Mouse (Mus musculus): ENCODE data around the gene Soat1.
"Not testable (repeated sequence)": the region's sequence is repeated elsewhere in the genome, so short reads cannot be mapped to it uniquely, and the experiment has no call there.

Soat1 gene

DNA sequence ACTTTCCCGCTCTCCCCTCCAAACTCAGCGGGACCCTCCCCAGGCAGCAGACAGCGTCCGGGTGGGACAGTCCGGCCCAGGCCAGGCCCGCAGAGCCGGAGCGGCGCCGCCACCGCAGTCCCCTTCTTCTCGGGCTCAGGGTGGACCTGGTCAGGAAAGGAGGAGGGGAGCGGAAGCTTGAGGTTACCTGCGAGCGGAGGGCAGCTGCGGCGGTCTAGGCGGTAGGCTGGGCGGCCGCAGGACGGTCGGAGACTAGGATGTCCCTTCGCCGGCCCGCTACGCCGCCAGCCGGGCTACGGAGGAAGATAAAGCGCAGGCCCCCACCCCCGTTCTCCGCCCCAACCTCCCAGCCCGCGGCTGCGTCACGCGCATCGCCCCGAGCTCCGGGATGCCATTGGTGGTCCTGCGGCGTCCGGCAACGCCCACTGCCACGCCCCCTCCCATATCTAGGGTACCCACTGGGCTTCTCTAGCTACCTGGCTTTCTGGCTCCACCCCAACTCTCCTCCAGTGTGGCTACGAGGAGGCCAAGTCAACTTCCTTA, at the start of gene Soat1:
TSS of gene Soat1 (minus strand) at position 371 of the 543 bp plus-strand sequence.
- DNase-seq (ENCODE audit: extremely low read depth, low read depth) = peak; percentile 94

DNA sequence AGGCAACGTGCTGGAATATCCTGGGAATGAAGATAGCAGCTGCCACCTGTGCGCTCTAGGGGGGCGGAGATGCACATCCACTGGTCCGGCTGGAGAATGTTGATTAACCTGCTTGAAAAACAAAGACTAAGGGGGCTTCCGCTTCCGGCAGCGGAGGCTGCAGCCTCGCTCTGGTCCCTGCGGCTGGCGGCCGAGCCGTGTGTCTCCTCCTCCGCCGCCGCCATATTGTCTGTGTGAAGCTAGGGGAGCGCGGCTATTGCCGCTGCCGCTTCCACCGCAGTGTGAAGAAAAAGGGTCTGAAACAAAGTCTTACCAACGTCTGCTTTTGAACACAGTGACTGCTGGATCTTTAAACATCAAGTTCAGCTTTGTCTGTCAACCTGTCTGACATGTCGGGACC, 49.7 kb upstream of the Soat1 start, which contains the start of gene Gm10031:
TSS of gene Gm10031 (plus strand) at position 171 of the 400 bp plus-strand sequence.
- DNase-seq (ENCODE audit: extremely low read depth, low read depth) = not testable (repeated sequence)

DNA sequence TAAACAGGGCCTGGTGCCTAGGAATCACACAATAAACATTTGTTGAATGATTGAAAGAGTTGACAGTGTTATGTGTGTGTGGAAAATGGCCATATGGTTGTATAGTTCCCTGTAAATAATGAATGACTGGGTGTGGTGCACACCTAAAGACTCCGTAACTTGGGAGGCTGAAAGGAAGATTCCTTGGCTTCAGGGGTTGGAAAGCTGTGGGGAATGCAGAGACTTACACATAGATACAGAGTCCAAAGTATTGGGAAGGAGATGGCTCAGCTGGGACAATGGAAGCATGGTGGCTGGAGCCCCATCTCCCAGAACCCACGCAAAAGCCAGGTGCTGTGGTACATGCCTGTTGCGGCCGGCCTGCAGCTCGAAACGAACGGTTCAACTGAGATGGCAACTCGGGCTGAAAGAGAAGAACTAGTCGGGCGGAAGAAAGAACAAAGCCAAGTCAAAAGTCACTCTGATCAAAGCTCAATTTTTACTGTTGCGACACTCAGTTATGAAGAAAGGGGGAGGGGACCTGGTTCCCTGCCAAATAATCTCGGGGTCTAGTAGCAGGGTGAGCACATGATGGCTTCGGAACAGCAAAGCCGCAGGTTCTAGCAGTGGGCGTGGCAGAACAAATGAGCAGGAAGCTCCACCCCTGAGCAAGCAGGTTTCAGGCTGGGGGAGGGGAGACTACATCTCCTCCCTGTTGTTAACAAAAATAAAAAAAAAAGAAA, 47.8 kb upstream of the Soat1 start:
- peak; percentile 16 for DNase-seq (ENCODE audit: extremely low read depth, low read depth)

DNA sequence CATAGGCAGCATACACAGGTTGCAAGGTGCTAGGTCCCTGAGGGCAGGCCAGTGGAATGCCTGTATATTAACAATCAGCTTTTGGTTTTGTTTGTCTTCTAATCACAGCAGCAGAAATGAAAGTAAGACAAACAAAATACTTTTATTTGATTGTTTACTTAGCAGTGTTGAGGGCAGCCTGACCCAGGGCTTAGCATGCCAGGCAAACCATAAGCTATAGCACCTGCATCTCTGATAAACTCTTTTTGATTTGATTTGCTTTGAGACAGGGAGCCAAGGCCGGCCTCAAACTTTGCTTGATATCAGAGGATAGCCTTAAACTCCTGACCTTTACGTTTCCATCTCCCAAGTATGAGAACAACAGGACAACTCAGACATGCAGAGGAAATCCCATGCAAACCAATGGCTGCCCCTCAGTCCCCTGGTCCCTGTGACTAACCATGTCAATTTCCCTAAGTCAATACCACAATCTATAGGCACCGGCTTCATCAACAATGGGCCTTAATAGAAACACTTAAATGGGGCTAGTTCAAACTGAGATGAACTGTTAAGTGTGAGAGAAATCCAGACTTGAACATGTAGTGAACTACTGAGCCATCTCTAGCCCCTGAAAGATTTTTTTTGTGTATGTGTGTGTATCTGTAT, 46.1 kb upstream of the Soat1 start:
- no peak for DNase-seq (ENCODE audit: extremely low read depth, low read depth)

DNA sequence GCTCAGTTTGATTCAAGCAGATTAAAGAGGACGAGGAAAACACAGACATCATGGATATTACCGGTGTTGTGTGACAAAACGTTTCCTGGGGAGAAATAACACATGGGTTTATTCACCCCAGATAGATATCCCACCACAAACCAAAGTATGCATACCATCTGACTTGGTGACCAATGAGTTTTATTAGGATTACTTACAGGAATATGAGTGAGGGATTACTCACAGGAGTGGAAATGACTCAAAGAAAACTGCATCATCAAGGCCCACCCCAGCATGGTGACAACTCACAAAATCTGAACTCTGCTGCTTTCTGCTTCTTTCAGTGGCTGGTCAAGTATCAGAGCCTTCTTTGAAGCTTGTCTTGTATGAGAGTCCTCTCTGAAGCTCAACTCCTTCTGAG, 33.6 kb upstream of the Soat1 start:
- no peak for DNase-seq (ENCODE audit: extremely low read depth, low read depth)

DNA sequence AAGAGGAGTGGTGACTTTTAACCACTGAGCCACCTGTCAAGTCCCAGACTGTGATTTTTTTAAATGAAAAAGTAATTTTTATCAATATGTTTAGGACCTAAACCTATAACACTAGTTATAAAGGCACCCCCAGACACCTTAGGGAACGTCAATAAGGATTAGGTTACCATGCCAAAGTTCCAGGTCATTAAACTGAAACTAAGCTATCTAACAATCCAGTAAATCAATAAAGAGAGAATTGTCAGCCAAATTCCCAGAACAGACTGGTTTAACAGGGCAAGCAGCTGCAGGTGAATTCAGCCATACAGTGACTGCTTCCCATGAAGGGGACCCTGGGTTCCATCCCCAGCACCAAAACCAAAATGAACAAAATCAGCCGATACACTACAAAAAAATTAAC, 31.8 kb upstream of the Soat1 start:
- no peak for DNase-seq (ENCODE audit: extremely low read depth, low read depth)

DNA sequence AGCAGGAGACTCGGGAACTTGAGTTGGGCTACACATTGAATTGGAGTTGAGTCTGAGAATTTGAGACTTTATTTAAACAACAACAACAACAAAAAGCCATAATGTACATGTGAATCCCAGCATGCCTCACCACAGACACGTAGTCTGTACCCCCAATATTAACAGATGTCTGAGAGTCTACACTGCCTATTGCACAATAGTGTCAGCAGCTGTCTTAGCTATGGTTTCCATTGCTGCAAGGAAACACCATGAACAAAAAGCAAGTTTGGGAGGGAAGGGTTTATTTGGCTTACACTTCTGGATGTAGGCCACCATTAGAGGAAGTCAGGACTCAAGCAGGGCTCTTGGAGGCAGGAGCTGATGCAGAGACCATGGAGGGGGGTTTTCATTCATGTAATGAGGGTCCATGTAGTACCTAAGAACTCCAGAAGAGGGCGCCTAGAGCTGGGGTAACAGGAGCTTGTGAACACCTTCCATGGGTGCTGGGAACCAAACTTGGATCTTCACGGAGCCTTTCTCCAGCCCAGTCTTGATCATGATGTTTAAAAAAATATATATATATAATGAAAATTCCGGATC, 30.9 kb upstream of the Soat1 start:
- peak; percentile 6 for DNase-seq (ENCODE audit: extremely low read depth, low read depth)

DNA sequence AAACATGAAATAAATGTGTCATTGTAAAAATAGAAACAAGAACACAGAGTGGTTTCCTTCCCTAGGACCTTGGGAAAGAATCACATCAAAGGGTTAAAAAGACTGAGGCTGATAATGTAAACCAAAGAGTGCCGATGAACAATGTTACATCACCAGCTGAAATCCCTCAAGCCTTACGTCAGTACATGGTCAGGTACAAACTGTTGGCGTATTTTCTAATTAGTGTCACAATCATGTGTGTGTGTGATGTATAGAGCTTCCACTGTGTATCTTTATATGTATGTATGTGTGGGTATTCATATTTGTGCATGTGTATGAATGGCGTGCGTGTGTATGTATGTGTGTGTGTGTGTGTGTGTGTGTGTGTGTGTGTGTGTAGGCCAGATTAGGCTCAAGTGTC, 22.8 kb upstream of the Soat1 start:
- no peak for DNase-seq (ENCODE audit: extremely low read depth, low read depth)

DNA sequence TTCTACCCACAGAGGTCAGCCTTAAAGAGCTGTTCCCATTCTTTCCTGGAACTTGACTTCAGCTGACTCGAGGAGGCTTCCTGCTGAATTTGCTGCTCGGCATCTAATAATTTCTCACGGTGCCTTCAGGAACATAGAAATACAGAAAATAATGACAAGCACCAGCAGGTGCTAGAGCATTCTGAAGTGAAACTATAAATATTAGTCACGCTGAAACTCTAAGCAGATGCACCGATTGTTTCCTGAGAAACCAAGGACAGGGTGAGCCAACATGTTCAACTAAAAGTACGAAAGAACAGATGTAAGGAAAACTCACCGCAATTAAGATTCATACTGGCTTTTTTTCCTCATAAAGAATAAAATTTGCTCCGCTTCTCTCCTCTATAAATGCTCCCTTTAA, 20.9 kb upstream of the Soat1 start:
- no peak for DNase-seq (ENCODE audit: extremely low read depth, low read depth)

DNA sequence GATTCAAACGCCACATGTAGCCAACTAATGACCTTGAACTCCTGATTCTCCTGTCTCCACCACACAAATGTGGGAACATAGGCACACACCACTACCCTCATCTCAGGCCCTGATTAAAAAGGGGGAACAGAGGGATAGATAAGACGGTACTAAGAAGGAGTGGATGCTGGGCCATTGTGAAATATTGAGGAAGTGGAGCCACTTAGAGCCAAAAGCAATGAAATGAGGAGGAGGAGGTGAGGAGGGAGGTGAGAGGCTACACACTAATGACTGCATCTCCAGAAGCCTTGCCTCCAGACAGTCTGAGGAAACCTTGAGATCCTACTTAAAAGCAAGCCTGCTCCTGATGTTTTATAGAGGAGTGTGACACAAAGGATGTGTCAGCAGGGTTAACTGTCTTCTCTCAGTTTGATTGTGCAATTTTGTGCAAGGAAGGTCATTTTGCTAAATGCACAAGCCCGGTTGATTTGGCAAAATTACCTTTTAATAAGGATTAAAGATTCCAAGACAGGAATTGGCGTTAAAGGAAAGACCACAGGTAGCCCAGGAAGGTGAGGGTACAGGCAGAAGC, 17.2 kb upstream of the Soat1 start:
- DNase-seq (ENCODE audit: extremely low read depth, low read depth) = peak; percentile 68

DNA sequence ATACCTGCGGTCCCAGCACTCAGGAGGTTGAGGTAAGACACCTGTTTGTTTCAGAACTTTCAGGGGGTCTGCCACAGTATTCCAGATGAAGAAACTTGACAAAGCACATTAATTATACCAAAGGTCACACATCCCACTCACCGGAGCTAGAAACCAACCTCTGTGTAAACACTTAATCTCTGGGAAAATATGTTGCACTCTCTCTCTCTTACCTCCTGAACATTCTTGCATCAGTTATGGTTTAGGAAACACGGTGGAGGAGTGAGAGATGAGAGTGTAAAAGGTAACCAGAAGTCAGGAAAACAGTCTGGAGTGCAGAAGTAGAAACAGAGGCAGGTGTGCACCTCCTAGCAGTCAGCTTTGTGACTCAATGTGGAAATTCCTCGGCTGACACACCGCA, 13.9 kb upstream of the Soat1 start:
- no peak for DNase-seq (ENCODE audit: extremely low read depth, low read depth)

DNA sequence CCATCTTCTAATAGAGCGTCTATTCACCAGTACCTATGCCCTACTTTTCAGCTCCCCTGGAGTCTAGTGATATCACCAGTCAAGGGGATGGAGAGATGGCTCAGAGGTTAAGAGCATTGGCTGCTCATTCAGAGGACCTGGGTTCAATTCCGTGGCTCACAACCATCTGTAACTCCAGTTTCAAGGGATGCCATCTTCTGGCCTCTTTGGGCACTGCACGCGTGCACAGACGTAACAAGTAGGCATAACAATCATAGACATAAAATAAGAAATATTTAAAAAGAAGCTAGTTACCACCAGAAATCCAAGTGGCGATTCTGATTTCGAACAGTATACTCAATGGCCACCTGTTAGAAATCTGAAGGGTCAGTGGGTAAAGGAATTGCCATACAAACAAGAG, 13.4 kb upstream of the Soat1 start:
- no peak for DNase-seq (ENCODE audit: extremely low read depth, low read depth)

DNA sequence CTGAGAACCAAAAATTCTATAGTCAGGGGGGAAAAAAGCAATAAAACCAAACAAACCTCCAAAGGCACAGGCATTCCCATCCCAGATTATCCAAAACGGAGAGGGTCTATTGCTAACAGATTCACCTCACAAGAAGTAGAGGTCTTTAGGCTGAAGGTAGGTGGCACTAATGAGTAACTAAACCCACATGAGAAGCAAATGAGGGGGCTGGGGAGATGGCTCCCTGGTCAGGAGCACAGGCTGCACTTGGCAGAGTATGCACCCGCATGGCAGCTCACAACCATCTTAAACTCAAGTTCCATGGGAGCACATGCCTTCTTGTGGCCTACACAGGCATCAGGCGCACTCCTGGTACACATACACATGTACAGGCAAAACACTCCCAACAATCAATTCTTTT, 7.7 kb upstream of the Soat1 start:
- no peak for DNase-seq (ENCODE audit: extremely low read depth, low read depth)

DNA sequence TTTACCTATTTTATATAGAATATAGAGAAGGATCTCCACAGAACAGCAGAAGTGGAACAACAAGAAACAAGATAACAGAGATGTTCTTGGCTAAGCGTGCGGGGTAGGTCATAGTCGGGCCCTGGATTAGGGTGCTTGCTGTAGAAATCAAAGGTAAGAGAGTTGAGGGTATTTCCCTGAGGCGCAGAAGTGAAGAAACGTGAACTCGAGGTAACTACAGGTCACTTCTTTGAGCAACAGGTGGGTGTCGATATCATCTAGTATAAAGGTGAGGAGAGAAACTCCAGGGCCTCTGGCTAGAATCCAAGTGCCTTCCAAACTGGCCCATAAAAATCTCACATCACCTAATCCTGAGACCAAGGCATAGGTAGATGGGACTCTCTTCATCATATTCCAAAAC, 2.4 kb upstream of the Soat1 start:
- DNase-seq (ENCODE audit: extremely low read depth, low read depth) = no peak

DNA sequence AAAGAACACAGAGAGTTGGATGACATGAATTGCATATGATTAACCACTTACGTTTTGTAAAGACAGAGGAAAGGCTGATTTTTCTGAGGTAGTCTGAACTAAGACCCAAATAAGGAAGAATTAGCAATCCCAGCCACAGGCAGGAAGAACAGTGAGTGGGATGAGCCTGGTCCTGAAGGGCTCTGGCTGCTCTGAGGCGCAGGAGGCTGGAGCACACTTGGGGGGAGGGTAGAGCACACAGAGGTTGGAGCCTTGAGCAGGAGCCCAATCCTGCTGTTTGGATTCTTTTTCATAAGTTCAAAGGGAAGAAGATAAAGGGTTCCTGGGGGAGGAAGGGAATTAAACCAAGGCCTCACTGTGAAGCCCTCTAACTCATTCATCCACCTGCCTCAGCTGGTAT, 1.9 kb upstream of the Soat1 start:
- no peak for DNase-seq (ENCODE audit: extremely low read depth, low read depth)

DNA sequence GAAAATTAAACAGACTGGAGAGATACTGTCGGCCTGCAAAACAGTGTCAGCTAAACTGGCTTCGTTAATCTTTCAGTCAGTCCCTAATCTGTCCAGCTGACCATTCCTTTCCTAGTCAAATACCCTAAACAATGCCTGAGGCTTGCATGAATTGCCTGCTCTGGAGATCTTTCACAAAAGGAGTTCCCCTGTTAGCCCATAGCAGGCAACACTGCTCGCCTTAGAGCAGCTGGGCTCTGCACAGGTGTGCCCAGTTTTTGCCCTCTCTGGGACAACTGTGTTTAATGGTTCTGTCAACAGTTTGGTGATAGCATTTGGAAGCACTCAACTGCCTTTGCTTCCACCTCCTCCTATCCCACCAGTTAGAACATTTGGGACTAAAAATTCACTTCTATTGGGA, 723 bp upstream of the Soat1 start:
- DNase-seq (ENCODE audit: extremely low read depth, low read depth) = no peak

DNA sequence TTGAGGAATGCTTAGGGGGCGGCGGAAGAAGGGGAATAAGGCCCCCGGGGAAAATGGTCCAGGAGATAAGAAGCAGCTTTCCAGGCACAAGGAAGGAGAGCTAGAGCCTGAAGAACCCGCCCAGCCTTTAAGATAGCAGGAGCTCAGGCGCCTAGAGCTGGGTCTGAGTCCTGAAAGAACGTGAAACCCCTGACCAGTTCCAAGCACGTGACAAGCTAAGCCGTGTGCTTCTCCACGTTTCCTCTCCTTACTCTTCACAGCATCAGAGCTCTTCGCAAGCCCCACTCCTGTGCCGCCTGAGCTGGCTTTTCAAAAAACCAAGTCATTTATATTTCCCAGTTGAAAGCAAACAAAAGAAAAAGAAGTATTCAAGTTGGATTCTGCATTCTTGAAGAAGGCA, 1.1 kb downstream of the Soat1 start:
- DNase-seq (ENCODE audit: extremely low read depth, low read depth) = peak; percentile 20

DNA sequence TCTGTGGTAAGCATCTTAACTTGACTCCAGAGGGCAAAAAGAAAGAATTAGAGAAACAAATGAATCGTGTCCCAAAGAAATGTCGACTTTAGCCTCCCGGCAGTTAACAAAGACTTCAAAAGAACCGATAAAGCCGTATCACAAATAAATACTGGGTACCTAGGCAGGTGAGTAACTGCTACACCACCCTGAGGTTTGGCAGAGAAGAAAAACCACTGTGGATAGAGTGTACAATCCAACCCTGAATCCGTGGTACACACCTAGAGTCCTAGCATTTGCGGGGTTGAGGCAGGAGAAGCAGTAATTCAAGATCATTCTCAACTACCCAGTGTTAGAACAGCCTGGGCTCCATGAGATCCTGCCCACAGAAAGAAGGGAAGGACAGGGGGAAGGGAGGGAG, 2.2 kb downstream of the Soat1 start:
- no peak for DNase-seq (ENCODE audit: extremely low read depth, low read depth)

DNA sequence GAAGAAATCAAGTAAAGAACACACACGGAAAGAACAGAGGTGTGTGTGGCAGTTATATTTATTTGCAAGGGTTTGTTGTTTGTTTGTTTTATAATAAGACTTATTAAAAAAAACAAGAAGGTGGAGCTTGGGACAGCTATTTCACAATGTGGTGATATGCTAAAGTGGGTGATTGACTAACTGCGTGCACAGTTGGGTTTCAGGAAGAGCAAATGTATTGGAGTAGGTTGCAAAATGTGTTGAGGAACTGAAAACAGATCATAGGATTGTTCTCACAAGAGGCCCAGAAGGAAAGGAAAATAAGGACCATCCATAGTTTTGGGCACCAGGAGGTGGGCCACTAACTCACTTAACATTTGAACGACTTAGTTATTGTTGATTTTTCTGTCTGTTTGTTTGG, 3.1 kb downstream of the Soat1 start:
- DNase-seq (ENCODE audit: extremely low read depth, low read depth) = no peak

DNA sequence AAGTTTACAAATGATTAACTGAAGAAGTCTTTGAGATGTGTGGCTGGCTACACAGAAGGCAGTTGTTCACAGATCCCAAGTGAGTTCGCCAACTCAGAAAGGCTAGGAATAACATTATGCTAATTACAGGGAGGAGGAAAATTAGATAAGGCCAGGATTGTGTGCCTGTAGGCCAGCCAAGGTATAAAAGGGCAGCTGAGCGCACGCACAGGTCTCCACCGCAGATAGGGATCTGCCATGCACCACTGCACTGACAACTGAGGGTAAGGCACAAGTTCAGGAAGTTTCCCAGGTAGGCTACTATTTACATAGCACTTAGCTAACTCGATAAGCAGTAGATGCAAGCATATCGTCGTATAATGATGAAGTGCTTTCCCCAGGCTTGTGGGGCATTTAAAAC, 3.6 kb downstream of the Soat1 start:
- no peak for DNase-seq (ENCODE audit: extremely low read depth, low read depth)

DNA sequence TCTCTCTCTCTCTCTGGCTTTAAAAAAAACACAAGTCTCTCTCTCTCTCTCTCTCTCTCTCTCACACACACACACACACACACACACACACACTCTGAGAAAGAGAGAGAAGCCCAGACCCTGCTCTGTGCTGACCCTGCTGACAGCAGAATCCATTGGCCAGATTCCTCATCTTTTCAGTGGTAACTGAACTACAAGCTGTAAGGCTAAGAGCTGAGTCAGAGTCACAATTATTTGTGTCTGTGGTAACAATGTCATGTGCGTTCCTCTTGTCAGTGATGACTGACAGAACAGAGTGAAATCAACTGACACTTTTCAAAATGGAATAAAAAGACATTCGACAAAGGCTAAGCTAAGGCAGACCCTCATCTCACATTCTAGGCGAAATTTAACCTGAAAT, 5.6 kb downstream of the Soat1 start:
- DNase-seq (ENCODE audit: extremely low read depth, low read depth) = no peak

DNA sequence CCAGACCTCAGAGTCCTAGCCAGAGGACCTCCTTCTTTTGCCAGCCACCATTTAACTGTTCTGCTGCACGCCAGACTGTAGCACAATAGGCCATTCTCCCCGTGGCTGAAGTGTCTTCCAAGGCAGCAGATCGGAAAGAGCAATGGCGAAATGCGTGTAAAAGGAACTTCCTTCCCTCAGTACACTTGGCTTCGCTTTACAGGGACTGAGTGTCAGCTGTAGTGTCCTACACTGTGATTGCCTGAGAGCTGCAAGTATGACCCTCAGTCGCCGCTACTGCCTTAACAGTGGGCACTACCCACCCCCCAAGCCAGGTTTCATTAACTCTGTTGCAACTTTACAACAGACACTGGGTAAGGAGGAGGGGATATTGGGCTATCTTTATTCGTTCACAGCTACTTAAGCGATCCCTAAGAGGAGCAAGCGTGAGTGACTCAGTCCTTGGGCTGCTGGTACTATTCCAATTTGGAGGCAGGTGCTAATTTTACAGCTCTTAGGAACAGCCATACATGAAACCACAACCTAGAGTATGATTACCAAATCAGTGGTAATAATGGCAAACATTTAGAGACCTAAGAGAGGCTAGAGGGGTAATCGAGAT, 6.4 kb downstream of the Soat1 start:
- DNase-seq (ENCODE audit: extremely low read depth, low read depth) = no peak

All from MEL-GATA-1-ER (cell line).